Mouse (Mus musculus) forebrain, embryonic 10.5 days (tissue): ENCODE data around the gene Cyfip2. TPM values are rescaled to one million over a fixed set of nuclear protein-coding genes. Genes with fewer than 3 reads are reported as not detected.
"Not testable (repeated sequence)": the region's sequence is repeated elsewhere in the genome, so short reads cannot be mapped to it uniquely, and the experiment has no call there.

ENCODE experiments used
- DNase-seq: peaks from one replicate; pipeline ENCODE4 v3.0.0-alpha.2; 2017; ENCODE audit warnings: low spot score; ENCODE audit errors: extremely low spot score
- H3K27ac ChIP-seq: fragments of 300-500 bp; sonication (generic); 2 replicates; pipeline ENCODE4 v1.5.1; 2016; ENCODE audit warnings: mild to moderate bottlenecking
- H3K27me3 ChIP-seq: fragments of 300-500 bp; sonication (generic); 2 replicates; pipeline ENCODE4 v1.6.1; 2016; ENCODE audit warnings: mild to moderate bottlenecking; ENCODE audit not compliant: poor library complexity, severe bottlenecking
- H3K36me3 ChIP-seq: fragments of 300-500 bp; sonication (generic); replicated peaks from 2 replicates; pipeline ENCODE4 v1.6.1; 2016; ENCODE audit warnings: mild to moderate bottlenecking, moderate library complexity
- H3K4me1 ChIP-seq: fragments of 300-500 bp; sonication (generic); 2 replicates; pipeline ENCODE4 v1.6.1; 2016
- H3K4me3 ChIP-seq: fragments of 300-500 bp; sonication (generic); 2 replicates; pipeline ENCODE4 v1.5.1; 2016; ENCODE audit warnings: mild to moderate bottlenecking, moderate library complexity
- H3K9me3 ChIP-seq: fragments of 300-500 bp; sonication (generic); 2 replicates; pipeline ENCODE4 v1.6.1; 2016; ENCODE audit warnings: mild to moderate bottlenecking, moderate library complexity
- WGBS: fragments of 180-500 bp; shearing (Covaris S2); methylation state at CpG from one replicate; pipeline ENCODE4 v1.1.7; 2016; 5-methylcytosine and 5-hydroxymethylcytosine counted together
- polyA plus RNA-seq: library from polyadenylated mRNA; unstranded; fragments of >200 nt; fragmentation: Nextera tagmentation; extraction: Ambion mirVana; gene quantifications from 2 replicates; pipeline ENCODE4 v1.2.1, GENCODE M21; 2016

The Cyfip2 gene
- polyA plus RNA-seq, 1 experiment from 2014 or later, result 25.0 TPM

- Histone ChIP-seq H3K27me3 (no peaks in the 10 kb centered on the region), H3K4me1 (0 out of 2 replicates have a peak, but pooled peaks cover 4% of the 10 kb centered on the region), H3K36me3 (no peaks in the 10 kb centered on the region), H3K4me3 (no peak overlapping the region), H3K9me3 (no peaks in the 10 kb centered on the region), H3K27ac (peak overlapping the region; percentile 11; the same call in 1 of the 2 replicates)
- WGBS, result 76% methylated on average over 3 of the region's 3 CpGs
- no peak for DNase-seq
Measured at GRCm38 (mm10) chr11:46184946-46185345, 127.7 kb downstream of the Cyfip2 start.

- not testable (repeated sequence) for H3K4me1 ChIP-seq, H3K27me3 ChIP-seq, DNase-seq, H3K36me3 ChIP-seq, H3K9me3 ChIP-seq, H3K4me3 ChIP-seq, H3K27ac ChIP-seq
- WGBS, result 85% methylated on average over 1 of the region's 1 CpGs
Measured at GRCm38 (mm10) chr11:46182031-46182430, 130.6 kb downstream of the Cyfip2 start.

DNA sequence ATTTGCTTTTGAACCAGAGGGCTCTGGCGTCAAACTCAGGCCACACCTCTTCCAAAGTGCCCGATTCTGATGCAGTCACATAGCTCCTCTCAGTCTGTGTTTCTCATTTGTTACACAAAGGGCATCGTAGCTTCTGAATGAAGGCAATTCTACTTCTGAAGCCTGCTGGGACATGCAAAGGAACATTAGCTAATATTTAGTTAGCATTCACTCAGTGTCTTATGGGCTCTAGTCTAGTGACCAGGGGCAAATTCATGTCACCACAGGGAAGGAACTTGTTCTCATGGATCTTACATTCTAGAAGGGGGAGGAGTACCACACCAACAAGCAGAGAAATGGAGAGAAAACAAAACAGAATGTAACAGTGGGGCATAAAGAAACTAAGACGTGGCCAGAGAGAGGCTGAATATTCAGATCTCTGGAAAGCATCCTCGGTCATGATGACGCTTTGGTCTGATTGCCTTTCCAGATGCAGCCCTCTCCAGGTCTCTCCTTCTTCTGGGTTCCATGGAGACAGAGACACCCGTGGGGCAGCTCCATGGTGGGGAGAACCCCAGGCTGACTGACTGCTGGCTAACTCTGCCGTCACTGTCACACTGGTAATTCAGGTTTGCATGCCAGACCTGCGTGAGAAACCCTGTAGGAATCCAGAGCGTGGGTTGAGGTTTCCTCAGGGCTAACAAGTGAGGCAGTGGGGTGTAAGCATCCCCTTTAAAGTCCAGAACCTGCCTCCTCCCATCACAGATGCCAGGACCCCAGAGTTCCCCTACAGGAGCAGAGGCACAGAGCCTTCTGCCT is 135.2 kb downstream of the Cyfip2 start:
- no peaks in the 10 kb centered on the region for H3K4me1 ChIP-seq
- no peaks in the 10 kb centered on the region for H3K36me3 ChIP-seq
- H3K27me3 ChIP-seq, result no peaks in the 10 kb centered on the region
- H3K9me3 ChIP-seq, result no peaks in the 10 kb centered on the region
- 87% methylated on average over 10 of the region's 10 CpGs for WGBS
- no peak for DNase-seq
- no peak overlapping the region for H3K4me3 ChIP-seq
- H3K27ac ChIP-seq, result no peak overlapping the region

GRCm38 (mm10) chr11:46176155-46176554 is 136.5 kb downstream of the Cyfip2 start:
- H3K4me3 ChIP-seq, result no peak overlapping the region
- H3K9me3 ChIP-seq, result no peaks in the 10 kb centered on the region
- WGBS, result 92% methylated on average over 6 of the region's 6 CpGs
- DNase-seq, result no peak
- H3K36me3 ChIP-seq, result no peaks in the 10 kb centered on the region
- no peaks in the 10 kb centered on the region for H3K4me1 ChIP-seq
- H3K27me3 ChIP-seq, result no peaks in the 10 kb centered on the region
- no peak overlapping the region for H3K27ac ChIP-seq

- Histone ChIP-seq H3K27ac (no peak overlapping the region), H3K27me3 (peaks cover 7% of the 10 kb centered on the region; the same call in 1 of the 2 replicates), H3K4me3 (no peak overlapping the region), H3K4me1 (peaks cover 6% of the 10 kb centered on the region), H3K9me3 (no peaks in the 10 kb centered on the region), H3K36me3 (no peaks in the 10 kb centered on the region)
- DNase-seq, result no peak
- 93% methylated on average over 9 of the region's 9 CpGs for WGBS
Measured at GRCm38 (mm10) chr11:46172128-46172527, 140.5 kb downstream of the Cyfip2 start.

GRCm38 (mm10) chr11:46169908-46170307 is 142.8 kb downstream of the Cyfip2 start:
- Histone ChIP-seq H3K4me3 (no peak overlapping the region), H3K27me3 (peaks cover 29% of the 10 kb centered on the region), H3K4me1 (peaks cover 15% of the 10 kb centered on the region), H3K36me3 (no peaks in the 10 kb centered on the region), H3K27ac (peak overlapping the region; percentile 13; the same call in 1 of the 2 replicates), H3K9me3 (no peaks in the 10 kb centered on the region)
- no peak for DNase-seq
- WGBS, result 33% methylated on average over 3 of the region's 3 CpGs

GRCm38 (mm10) chr11:46168506-46168905 is 144.2 kb downstream of the Cyfip2 start:
- Histone ChIP-seq H3K27ac (no peak overlapping the region), H3K36me3 (no peaks in the 10 kb centered on the region), H3K27me3 (peaks cover 36% of the 10 kb centered on the region), H3K4me1 (peaks cover 15% of the 10 kb centered on the region), H3K4me3 (no peak overlapping the region), H3K9me3 (no peaks in the 10 kb centered on the region)
- no peak for DNase-seq
- WGBS, result 91% methylated on average over 7 of the region's 7 CpGs

DNA sequence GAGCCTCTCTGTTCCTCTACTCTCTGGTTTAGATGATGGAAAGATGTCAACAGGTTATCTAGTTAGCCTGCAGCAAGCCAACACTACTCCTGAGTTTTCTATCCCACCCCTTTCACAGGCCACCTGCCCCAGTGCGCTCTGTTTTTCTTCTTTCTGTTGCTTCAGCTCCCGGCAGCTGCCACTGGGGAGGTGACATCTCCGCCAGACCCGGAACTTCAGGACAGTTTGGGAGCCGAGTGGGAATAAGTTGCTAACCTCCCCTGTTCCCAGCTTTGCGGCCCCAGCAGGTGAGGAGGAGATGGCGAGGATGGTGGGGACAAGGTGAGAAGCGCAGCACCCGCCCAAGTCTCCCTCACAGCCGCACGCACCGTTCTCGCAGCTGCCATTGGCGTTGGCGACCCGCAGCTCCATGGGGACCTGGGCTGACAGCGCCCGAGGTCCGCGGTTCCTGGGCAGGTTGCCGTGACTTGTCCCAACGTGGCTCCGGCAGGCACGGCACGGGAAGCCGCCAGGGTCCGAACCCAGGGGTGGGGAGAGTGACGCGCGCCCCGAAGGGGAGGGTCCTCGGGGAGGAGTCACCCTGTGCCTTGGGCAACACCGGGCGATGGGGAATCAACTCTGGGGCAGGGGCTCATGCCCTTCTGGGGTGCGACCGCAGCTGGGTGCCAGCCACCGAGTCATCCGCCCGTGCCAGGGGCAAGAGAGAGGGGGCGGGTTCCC is 146.6 kb downstream of the Cyfip2 start, which contains the start of gene Nipal4:
Nipal4 (minus strand) TSS at position 643 of the 720 bp plus-strand sequence.
- WGBS, result 1% methylated on average over 40 of the region's 40 CpGs
- peak; percentile 31 for DNase-seq
- Histone ChIP-seq H3K9me3 (no peaks in the 10 kb centered on the region), H3K4me1 (peaks cover 15% of the 10 kb centered on the region), H3K4me3 (peak within 1 kb of the TSS; percentile 59), H3K27me3 (peaks cover 36% of the 10 kb centered on the region), H3K27ac (peak within 1 kb of the TSS; percentile 56), H3K36me3 (no peaks in the 10 kb centered on the region)

- Histone ChIP-seq H3K27me3 (no peaks in the 10 kb centered on the region), H3K4me1 (no peaks in the 10 kb centered on the region), H3K36me3 (no peaks in the 10 kb centered on the region), H3K27ac (no peak overlapping the region), H3K4me3 (no peak overlapping the region), H3K9me3 (no peaks in the 10 kb centered on the region)
- no peak for DNase-seq
Measured at GRCm38 (mm10) chr11:46157462-46157861, 155.2 kb downstream of the Cyfip2 start.

GRCm38 (mm10) chr11:46156945-46157344 is 155.7 kb downstream of the Cyfip2 start:
- no peak overlapping the region for H3K4me3 ChIP-seq
- no peaks in the 10 kb centered on the region for H3K27me3 ChIP-seq
- no peak for DNase-seq
- WGBS, result 85% methylated on average over 8 of the region's 8 CpGs
- no peaks in the 10 kb centered on the region for H3K9me3 ChIP-seq
- H3K27ac ChIP-seq, result no peak overlapping the region
- H3K36me3 ChIP-seq, result no peaks in the 10 kb centered on the region
- no peaks in the 10 kb centered on the region for H3K4me1 ChIP-seq

DNA sequence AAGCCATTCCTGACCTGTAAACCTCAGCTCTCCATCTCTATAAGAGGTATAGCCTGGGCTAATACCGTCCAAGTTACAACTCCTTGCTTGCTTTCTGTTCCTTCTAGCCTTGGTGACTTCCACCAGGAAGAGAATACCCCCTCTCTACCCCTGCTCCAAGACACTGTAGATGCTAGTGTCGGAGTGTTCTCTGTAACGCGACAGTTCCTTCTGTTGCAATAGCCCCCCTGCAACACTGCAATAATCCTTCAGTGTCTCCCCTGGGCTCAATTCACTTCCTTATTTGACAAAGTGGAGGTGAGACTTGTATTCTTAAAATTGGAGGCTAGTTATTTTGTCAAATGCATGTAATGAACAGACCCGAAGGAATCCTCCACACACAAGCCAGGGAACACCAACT is 166.0 kb downstream of the Cyfip2 start:
- no peak overlapping the region for H3K4me3 ChIP-seq
- WGBS, result 94% methylated on average over 5 of the region's 5 CpGs
- H3K27me3 ChIP-seq, result no peaks in the 10 kb centered on the region
- H3K36me3 ChIP-seq, result peaks cover 24% of the 10 kb centered on the region
- H3K4me1 ChIP-seq, result no peaks in the 10 kb centered on the region
- no peaks in the 10 kb centered on the region for H3K9me3 ChIP-seq
- no peak overlapping the region for H3K27ac ChIP-seq
- no peak for DNase-seq

GRCm38 (mm10) chr11:46145163-46145875 is 167.3 kb downstream of the Cyfip2 start:
- Histone ChIP-seq H3K9me3 (no peaks in the 10 kb centered on the region), H3K4me1 (no peaks in the 10 kb centered on the region), H3K27me3 (no peaks in the 10 kb centered on the region), H3K4me3 (no peak overlapping the region), H3K27ac (no peak overlapping the region), H3K36me3 (peaks cover 33% of the 10 kb centered on the region)
- DNase-seq, result no peak
- WGBS, result 89% methylated on average over 11 of the region's 11 CpGs
